ENCODE assay signal across 12 mouse cellular contexts in the genomic region with DNA sequence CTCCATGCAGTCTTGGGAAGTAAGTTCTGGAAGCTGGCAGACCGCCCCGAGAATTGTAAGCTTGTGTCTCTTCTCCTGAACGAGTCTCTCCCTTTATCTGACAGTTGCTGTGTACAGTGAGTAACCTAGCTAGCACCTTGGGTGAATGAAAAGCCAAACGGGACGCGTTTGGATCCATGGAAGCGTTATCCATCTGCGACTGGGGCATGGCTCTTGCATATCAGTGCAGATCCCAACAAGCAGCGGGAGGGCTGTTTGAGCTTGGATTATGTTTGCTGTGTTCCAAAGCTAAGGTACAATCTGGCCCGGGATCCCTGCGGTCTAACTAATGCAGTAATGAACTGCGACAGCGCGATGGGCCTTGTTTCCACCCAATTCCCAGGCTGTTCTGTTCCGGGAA. TPM values are rescaled to one million over a fixed set of nuclear protein-coding genes. Genes with fewer than 3 reads are reported as not detected.
A peak's percentile ranks its signal among the peaks of the same experiment; 100 is the strongest.
DNase-seq lines count a peak whose midpoint lies in the region; ATAC-seq lines count a peak whose summit lies in the region.
"Had no signal": no experiment of that assay in that cellular context is flagged by ENCODE, and none has a peak within 500 bp of the region (broad histone marks: within the 10 kb centered on the region; RNA-seq: fewer than 3 reads in every experiment).

No protein-coding gene starts in this region.

- H3K4me1 ChIP-seq in liver, embryonic 11.5 days (replicated peaks; ENCODE audit: control insufficient read depth, insufficient read depth, low read length), result peaks cover 12% of the 10 kb centered on the region
- H3K4me1 ChIP-seq: kidney, embryonic 15.5 days had no signal

- no peaks in the 10 kb centered on the region for H3K36me3 ChIP-seq in liver, embryonic 11.5 days (ENCODE audit: control insufficient read depth, insufficient read depth, low read length)
- H3K36me3 ChIP-seq: embryonic facial prominence, embryonic 10.5 days; kidney, embryonic 15.5 days; liver, embryonic 12.5 days had no signal

- no peak overlapping the region for H3K9ac ChIP-seq in liver, embryonic 11.5 days (ENCODE audit: low read depth, low read length)
- H3K9ac ChIP-seq: kidney, embryonic 15.5 days; liver, embryonic 12.5 days had no signal

- H3K27me3 ChIP-seq in liver, embryonic 11.5 days (replicated peaks; ENCODE audit: control insufficient read depth, insufficient read depth, low read length), result no peaks in the 10 kb centered on the region
- H3K27me3 ChIP-seq: kidney, embryonic 15.5 days; liver, embryonic 12.5 days had no signal

- peak; percentile 93 for DNase-seq in left cerebral cortex, postnatal 4 days
- DNase-seq in left cerebral cortex, postnatal 10 days (ENCODE audit: extremely low spot score in 1 of 2, low spot score in 2 of 2), result no peak
- DNase-seq in cerebellum, adult 11 months, result peak; percentile 29
- peak; percentile 62 to 64 for DNase-seq in cerebellum, postnatal 25 days
- DNase-seq in retina, embryonic 14.5 days (ENCODE audit: low spot score), result peak; percentile 35
- DNase-seq in liver, embryonic 11.5 days (ENCODE audit: low spot score), result no peak
- DNase-seq in embryo, embryonic 10 days (ENCODE audit: low spot score), result no peak
- DNase-seq: lung, postnatal 10 days had no signal

- no peak overlapping the region for H3K4me2 ChIP-seq in liver, embryonic 11.5 days
- H3K4me2 ChIP-seq: heart, embryonic 11.5 days; kidney, embryonic 15.5 days; liver, embryonic 12.5 days had no signal

- H3K27ac ChIP-seq in liver, embryonic 11.5 days (ENCODE audit: low read depth, low read length), result no peak overlapping the region; the same call in 1 of the 2 replicates
- H3K27ac ChIP-seq: embryonic facial prominence, embryonic 10.5 days; kidney, embryonic 15.5 days; liver, embryonic 12.5 days had no signal

- intact Hi-C loops in left cerebral cortex, postnatal 4 days (cut with DNase I), result no loop called here
- intact Hi-C loops in left cerebral cortex, postnatal 10 days (cut with DNase I), result no loop called here

- H3K4me3 ChIP-seq in liver, embryonic 11.5 days (ENCODE audit: low read depth, low read length), result no peak overlapping the region
- H3K4me3 ChIP-seq: embryonic facial prominence, embryonic 10.5 days; kidney, embryonic 15.5 days; liver, embryonic 12.5 days had no signal

- no peak for ATAC-seq in liver, embryonic 11.5 days (replicated peaks; ENCODE audit: low FRiP score)
- ATAC-seq: liver, embryonic 12.5 days had no signal

- H3K9me3 ChIP-seq in liver, embryonic 11.5 days (ENCODE audit: control insufficient read depth, low read length), result no peaks in the 10 kb centered on the region
- H3K9me3 ChIP-seq: embryonic facial prominence, embryonic 10.5 days; kidney, embryonic 15.5 days; liver, embryonic 12.5 days had no signal

- 80% methylated on average over 15 of the region's 15 CpGs for WGBS in liver, embryonic 11.5 days

RNA-seq across cellular contexts. Expression of a gene that starts 44.6 kb away (rescaled TPM):
- total RNA-seq in left cerebral cortex, postnatal 4 days (2021), result 1 to 10 TPM; 2.3 TPM
- total RNA-seq in left cerebral cortex, postnatal 10 days (2021), result 1 to 10 TPM; 1.2 to 1.7 TPM
- 133 and 139 TPM in 2 replicates for polyA plus RNA-seq in liver, embryonic 11.5 days (2014; fragmentation: Nextera tagmentation; extraction: Ambion mirVana)

Comparison
In these comparisons a context has a peak if more than half of its experiments do, and no peak if none do; other contexts are left out.
1. DNase-seq: peak in left cerebral cortex, postnatal 4 days (single experiment), cerebellum, adult 11 months (single experiment), cerebellum, postnatal 25 days (2 of 2) and retina, embryonic 14.5 days (single experiment); none in left cerebral cortex, postnatal 10 days (0 of 2), liver, embryonic 11.5 days (single experiment) and embryo, embryonic 10 days (single experiment).